Mouse (Mus musculus) spleen, adult 2 months (tissue): Measurements from ENCODE around the gene Cep131.

Experiments used
- CTCF ChIP-seq: fragments of 200-500 bp; IDR thresholded peaks from 2 replicates; pipeline ENCODE4 v1.5.1; 2011; ENCODE audit warnings: mild to moderate bottlenecking, inconsistent platforms; ENCODE audit not compliant: insufficient read depth, insufficient read length, insufficient replicate concordance; ENCODE audit errors: extremely low read depth
- POLR2A ChIP-seq: fragments of 200-500 bp; IDR thresholded peaks from 2 replicates; pipeline ENCODE4 v1.6.1; 2011; ENCODE audit warnings: low read depth, low read length, inconsistent platforms

DNA sequence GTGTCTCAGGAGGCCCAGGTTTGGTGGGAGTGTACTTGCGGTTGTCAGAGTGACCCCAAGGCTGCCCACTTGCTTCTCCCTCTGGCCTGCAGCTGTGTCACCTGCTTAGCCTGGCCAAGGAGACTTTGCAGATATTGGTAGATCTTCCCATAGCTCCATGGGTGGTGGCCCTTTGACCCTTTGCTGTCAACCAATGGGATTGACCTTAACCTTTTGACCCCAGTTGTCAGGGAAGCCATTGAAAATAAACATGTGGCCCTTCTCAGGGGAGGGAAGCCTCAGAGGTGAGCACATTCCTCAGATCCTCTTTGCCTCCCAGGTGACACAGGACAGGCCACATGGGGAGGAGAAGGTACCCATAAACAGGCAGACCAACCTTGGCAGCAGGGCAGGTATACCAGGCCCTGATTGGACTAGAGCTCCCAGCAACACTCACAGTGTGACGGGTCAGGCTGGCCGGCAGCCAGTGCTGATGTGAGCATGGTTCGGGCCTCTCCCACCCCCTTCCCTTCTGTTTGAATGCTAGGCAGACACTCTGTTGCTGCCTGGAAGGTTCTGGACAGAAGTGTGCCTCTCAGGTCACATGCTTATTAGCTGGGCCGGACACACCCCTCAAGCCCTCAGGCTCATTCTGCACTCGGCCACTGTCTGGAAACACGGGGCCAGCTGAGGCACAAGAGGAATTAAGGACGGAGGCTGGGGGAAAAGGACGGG, 57.0 kb downstream of the Cep131 start:
- TF ChIP-seq CTCF (no peak), POLR2A (no peak)
